Mouse (Mus musculus): ENCODE measurements at regions not wholly inside any gene's neighbourhood (a gene's known extent, or its start where the extent isn't known, plus 50 kb on each side); places are given as distances from the start of the nearest gene placed in this dataset.
"Not testable (repeated sequence)": the region's sequence is repeated elsewhere in the genome, so short reads cannot be mapped to it uniquely, and the experiment has no call there.

DNA sequence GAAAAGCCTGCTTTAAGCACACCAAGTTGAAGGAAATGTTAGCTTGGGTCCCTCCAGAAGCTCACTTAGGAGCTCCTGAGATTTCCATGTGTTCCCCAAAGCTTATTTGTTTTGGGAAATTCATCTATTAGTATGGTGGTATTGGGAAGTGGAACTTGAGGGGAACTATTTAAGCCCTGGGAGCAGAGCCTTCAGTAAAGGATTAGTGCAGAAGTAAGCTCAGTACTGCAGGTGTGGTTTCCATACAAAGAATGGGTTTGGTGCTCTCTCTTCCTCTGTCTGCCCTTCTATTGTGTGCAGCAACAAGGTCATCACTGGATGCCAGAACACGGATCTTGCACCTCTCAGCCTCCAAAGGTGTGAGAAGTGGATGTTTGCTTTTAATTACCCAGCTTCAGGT, 57.2 kb downstream of the Foxa2 start:
- no peak for DNase-seq (ENCODE audit: low read depth)

DNA sequence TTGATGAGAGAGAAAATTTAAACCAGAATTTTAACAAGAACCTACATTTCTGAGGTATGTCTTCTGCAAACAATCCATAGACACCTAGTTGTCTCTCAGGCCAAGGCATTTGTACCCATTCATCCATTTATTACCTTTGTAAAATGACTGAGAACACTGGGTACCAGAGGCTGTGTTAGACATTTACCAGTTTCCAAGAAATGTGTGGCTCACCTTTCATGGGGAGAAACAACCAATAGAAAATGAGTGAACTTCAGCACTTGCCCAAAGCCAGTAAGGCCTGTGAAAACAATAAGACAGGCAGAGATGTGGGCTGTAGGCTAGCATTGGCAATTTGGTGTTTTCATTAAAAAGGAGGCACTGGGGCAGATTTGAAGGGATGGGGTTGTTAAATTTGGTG, 58.2 kb downstream of the Foxa2 start:
- no peak for DNase-seq (ENCODE audit: low read depth)

DNA sequence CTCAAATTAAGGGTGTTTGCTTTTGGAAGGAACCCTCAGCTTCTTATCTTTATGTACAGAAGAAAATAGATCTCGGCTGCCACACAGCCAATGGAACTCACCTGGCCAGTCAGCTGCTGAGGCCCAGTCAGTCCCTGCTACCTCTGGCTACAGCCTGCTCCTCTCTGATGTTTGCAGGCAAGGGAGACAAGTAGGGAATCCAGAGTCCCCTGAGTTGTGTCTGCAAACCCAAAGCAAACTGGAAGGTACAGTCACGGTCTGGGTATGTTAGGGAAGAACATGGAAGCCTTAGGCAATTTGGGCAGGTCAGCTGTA, 61.6 kb downstream of the Foxa2 start:
- no peak for DNase-seq (ENCODE audit: low read depth)

DNA sequence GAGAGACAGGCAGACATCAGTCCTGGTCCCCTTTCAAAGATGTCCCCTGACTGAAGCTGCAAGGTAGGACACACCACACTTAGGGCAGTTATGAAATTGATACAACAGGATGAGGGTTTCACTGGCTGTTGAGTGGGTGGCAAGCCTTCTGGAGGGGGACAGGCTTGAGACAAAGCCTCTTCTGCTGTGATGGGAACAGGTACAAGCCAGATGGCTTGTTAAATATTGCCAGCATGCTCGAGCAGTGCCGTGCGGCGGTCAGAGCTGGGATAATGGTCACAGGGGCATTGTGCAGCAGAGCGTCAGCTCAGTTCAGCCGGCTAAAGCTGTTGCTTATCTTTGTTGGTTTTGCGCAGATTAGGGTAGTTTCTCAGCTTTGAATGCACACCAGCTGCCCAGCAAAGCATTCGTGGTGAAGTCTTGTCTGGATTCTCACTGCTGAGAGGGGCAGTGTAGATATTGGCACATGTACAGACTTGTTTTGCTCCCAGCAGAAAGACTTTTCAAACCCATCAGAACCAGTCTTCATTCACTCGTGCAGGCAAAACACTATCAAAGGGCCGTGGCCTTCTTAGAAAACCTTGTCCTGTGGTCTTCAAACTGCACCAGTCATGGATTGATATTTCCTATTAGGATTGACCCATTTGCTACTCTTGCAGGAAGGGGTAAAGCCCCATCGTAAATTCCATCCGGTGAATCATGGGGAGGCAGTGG, 62.1 kb downstream of the Foxa2 start:
- no peak for DNase-seq (ENCODE audit: low read depth)

DNA sequence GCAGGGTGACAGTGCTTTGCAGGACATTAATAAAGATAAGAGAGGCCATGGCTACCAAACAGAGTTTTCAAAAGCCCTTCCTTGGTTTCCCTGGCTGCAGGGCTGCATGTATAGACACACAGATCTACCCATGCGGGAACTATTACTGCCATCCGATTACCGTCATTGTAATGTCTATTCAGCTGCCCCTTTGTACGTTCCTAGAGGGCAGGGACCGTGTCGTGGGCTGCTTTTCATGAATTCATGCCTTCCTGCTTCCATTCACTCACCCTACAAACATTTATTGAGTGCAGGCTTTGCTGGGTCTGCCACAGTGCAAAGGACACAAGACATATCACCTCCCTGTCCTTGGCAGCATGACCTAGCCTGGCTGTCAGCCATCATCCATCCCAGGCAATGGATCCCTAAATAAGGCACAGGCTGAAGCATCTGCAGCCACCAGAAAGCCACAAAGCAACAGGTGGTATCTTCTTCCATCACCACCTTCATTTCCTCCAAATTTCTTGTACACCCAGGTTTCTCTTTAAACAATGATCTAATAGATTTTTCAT, 65.8 kb downstream of the Foxa2 start:
- no peak for DNase-seq (ENCODE audit: low read depth)

DNA sequence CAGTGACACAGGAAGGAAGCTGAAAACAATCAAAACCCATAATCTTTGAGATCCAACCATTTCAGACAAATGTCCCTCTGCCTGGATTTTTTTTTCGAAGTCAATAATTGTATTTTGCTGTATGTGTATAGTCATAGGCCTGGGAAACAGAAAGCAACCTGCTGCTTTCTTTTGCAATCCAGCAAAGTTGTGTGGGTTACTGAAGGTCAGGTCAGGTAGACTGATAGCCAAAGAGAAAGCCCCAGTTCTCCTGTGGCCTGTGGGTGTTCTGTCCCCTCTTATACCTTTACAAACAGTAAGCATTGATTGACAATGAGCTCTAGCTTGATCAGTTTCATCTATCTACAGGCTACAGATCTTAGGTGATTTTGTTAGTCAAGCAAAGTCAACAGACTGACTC, 66.4 kb downstream of the Foxa2 start:
- DNase-seq (ENCODE audit: low read depth): no peak

DNA sequence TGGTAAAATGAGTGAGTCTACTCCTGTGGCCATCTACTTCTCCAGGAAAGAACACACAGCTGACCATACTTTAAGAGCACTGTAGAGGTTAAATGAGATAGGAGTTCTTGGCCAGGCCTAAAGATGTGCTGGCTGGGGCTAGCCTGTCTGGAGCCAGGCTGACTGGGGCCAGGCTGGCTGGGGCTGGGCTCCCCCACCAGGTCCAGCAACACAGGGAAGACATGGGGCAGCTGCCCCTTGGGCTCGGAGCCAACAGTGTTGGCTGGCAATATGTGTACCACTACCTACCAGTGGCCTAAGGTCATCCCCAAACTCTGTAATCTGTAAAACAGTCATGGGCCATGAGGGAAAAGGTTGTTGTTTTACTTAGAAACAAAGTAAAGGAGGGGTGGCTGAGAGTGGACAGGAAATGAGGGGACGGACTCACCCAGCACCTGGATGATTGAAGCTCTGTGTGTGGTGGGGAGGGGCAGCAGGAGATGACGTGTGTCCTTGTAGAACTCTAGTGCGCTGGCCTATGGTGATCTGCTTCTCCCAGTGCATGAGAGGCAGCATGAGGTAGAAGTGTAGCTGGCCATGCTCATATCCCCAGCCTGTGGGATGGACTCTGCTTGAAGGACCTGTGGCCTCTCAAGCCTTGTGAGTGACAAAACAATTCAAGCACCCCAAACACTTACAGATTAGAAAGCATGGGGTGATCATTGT, 67.0 kb downstream of the Foxa2 start:
- DNase-seq (ENCODE audit: low read depth): no peak

DNA sequence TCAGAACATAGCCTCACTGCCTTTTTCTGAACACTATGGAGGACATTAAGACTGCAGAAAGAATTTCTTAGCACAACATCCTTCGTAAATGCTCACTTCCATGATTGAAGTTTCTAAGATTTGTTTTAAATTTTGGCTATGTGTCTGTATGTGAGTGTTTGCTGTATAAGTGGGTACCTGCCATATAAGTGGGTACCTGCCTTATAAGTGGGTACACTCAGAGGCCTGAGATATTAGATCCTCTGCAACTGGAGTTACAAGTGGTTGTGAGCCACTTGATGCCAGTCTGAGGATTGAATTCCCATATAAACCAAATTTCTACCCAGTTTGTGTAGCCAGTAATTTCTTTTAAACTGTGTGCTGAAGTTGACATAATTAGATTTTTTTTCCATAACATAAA, 67.8 kb downstream of the Foxa2 start:
- no peak for DNase-seq (ENCODE audit: low read depth)

DNA sequence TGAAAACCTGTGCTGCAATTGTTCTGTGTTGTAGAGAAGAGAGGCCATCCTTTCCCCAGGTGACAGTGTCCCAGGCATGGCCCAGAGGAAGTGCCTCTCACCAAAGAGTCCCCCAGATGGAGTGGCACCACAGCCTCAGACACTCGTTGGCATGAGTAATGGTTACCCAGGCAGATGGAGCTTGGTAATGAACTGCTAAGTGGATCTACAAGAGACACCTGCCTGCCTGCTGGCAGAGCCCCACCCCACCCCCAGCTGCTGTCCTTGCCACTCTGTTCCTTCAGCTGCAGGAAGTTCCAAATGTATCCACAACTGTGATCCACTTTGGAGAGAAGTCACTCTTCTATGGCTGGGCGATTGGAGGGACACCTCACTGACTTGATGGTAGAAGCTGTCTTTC, 72.0 kb downstream of the Foxa2 start:
- no peak for DNase-seq (ENCODE audit: low read depth)

DNA sequence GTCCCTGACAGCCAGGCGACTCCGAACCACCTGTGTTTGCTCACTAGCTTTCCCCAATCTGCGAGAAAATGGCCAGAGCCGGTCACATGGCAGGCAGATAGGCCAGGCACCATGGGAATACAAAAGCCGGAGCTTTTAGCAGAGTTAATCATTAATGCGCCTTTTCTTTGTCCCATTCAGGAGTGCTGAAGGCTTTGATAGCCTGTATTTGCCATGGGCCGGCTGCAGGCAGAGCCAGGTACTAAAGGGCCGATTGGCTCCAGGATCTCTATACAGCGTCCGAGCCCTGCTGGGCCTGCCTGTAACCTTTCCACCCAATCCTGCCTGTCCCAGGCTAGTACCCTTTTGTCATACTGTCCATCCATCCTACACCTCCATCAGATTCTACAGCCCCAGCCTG, 78.1 kb downstream of the Foxa2 start:
- no peak for DNase-seq (ENCODE audit: low read depth)

DNA sequence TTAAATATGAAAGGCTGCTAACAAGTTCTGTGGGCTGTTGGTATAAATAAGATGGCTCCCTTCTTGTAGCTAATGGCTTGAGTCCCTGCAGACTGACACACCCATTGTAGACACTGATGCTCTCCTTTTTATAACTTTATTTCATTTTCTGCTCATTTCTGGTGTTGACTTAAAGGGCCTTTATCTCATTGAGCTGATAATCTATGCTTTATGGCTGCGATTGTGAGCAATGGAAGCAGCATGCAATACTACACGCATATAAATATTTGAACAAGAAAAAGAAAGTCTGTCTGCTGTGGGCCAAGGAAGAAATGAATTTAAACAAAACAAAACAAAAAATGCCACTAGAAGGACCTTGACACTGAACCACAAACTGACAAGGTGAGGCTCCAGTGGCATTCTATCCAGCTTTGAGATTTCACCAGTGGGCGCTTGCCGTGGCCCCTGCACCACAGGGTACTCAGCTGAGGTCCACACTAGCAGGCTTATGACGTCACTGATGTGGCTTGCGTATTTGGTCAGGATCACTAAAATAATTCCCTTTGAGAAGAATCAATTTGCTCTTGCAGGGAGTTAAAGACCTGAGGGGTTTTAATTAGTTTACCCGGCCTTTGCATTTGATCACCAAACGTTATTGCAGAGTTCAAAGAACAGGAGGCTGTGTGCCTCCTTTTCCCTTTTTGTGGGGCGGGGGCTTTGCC, 78.8 kb downstream of the Foxa2 start:
- no peak for DNase-seq (ENCODE audit: low read depth)

DNA sequence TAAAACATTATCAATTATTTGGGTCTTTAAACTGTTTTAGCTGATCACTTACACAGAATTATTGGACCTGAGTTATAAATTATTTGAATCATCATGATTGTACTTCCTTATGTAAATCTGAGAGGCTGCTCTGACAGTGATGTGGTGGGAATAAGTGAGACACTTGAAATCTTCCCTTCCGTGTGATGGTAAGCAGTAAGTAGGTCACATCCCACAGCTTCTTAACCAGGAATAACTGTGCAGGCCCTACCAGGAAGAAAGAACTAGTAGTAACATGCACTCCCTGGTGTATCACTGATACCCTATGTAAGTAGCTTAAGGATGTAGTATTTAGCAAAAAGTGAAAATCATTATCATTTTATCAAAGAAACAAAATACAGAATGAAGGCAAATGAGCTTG, 83.5 kb downstream of the Foxa2 start:
- not testable (repeated sequence) for DNase-seq (ENCODE audit: low read depth)

DNA sequence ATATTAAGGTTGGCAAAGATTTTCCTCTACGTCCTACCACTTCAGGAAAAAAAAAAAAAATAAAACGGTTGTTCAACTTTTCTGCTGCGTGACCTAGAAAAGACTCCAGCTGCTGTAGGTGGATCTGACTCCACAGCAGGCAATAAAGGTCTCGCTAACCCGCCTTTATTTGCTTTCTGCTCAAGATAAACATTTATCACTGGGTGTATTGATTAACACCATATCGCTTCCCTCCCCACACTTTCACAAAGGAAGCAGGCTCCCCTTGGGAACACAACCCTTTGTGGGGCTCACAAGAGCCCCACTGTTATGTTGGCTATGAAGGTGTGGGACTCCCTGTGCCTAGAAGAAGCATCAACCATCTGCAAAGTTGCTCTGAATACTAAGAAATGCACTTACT, 85.1 kb downstream of the Foxa2 start:
- DNase-seq (ENCODE audit: low read depth): no peak

DNA sequence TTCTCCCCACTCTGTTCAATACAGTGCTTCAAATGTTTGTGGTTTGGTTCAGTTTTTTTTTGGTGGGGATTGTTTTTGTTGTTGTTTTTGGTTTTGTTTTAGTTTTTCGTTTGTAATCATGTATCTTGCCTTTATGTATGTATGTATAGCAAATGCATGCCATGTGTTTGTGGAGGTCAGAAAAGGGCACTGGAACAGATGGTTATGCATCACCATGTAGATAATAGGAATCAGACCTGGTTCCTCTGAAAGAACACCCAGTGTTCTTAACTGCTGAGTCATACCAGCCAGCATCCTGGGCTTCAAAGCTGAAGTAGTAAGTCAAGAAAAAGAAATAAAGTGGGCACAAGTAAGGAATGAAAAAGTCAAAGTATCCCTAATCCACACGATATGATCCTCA, 92.6 kb downstream of the Foxa2 start:
- DNase-seq (ENCODE audit: low read depth): no peak

DNA sequence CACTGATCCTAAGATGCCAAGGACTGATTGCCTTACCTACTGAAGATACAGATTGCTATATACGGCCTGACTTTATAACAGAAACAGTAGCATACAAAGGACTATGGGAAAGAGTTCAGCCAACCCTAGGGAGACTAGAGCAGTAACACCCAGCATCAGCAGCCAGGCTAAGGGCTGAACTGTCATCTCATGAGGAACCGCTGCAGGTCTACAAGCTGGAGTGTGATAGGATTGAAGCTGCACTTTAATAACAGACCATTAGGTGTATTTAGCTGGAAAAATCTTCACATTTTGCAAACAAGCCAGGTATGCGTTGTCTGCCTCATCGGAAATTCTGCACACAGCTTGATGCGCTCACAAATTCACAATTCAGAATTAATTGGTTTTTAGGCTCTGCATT, 95.5 kb downstream of the Foxa2 start:
- DNase-seq (ENCODE audit: low read depth): no peak

DNA sequence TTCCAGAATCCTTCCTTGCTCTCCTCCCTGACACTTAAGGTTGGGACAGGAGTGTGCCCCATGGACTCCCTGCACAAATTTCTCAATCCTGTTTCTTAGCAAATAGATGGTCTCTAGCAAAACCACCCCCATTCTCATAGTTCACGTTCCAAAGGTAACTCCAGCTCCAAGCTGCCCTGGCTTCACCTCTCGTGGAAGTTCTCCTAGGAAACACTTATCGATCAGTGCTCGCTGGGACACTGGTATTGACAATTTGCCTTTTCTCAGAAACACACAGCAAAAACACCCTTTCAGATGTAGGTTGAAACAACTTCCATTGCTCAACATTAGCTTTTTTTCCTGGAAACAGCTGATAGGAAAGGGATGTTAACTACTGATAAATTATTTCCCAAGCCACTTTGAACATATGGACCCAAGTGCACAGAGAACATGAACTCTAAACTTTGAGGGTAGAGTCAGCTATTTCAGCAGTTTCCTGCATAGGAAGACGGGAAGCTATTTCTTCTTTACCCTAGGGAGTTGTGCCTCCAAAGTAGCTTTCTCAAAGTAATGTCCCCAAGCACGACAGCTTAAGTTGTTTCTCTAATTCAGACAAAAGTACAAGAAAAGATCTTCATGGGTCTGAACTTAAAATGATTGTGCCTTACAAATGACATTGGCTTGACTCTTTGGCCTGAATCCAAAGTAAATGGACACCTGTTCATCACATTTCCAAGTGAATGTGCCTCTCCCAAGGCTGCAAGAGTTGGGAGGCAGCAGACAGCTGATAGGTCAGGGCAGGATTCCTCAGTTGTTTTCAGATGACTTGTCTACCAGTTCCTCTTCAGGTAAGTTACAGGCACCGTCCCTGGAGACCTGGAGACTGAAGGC, 102.4 kb downstream of the Foxa2 start:
- no peak for DNase-seq (ENCODE audit: low read depth)

DNA sequence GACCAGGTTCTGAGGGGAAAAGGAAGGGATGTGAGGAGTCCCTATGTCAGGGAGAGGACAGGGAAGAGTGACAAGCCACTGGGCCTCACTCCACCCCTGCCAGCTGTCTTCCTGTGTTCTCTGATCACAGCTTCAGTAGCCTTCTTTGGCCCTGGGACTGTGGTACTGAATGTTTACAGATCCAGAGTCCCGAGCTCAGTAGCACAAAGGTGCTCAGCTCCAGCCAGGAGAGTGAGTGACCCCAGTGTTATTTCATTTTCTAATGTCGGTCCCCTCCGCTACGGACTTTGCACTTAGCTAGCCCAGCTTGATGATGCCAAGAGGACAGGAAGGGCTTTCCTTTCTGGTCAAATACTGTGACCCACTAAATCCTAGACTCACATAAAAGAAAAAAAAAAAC, 104.2 kb downstream of the Foxa2 start:
- no peak for DNase-seq (ENCODE audit: low read depth)

DNA sequence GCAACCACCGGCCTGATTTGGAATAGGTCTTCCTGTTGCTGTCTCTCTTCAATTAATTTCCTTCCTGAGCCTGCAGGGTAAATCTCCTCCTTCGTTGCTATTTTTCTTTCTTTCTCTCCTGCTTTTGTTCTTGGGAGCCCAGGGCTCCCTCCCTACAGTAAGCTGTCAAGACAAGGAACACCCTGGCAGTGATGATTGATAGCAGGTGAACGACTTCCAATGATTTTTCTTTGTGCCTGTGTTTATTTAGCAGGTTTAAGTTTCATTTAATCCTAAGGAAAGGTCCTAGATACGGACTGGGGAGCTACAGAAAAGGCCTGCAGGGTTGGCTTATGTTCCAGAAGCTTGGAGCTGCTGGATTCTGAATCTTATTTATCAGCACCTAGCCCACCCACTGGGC, 105.5 kb downstream of the Foxa2 start:
- DNase-seq (ENCODE audit: low read depth): no peak

DNA sequence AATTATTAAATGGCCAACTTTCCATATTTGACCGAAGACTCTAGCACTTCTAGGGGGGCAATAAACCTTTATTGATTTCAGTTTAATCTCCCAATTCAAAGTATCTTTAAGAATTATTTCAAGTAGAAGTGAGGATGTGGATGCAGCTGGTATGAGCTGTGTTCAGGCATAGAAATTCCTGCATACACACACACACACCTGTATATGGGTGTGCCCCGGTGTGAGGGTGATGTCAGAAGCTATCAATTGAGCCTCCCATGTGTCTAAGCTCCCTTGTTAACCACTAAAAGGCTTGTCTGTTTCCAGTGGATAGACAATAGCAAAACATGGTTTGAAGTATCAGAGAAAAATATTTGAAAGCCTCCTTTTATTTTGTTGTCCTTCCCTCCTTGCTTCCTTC, 114.3 kb downstream of the Foxa2 start:
- DNase-seq (ENCODE audit: low read depth): no peak

DNA sequence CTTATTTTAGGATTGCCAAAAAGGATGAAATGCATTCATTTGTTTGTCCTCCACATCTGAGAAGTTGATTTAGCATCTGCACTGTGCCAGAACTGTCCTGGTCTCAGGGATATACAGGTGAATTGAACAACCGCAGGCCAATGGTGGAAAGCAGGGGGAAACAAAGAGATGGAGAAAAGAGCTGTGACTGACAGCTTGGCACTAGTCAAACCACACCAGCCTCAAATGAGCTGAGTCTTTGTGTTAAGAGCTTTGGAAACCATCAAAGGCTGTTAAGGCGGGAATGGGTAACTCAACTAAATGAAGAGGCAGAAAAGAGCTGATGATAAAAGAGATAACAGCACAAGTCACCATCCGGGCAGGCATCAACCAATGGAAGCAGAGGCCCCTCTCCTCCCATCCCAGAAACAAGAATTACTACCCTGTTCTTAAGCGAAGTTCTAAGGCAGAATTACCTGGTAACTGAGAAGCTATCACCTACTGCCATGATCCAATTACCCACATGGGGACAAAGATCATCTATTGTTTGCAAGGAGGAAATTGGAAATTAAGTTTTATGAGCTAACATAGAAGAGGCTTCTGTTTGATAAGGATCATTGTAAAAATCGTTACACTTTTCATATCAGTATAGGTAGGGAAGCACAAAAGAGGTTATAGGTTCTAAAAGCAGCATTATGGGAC, 117.6 kb downstream of the Foxa2 start:
- no peak for DNase-seq (ENCODE audit: low read depth)

DNA sequence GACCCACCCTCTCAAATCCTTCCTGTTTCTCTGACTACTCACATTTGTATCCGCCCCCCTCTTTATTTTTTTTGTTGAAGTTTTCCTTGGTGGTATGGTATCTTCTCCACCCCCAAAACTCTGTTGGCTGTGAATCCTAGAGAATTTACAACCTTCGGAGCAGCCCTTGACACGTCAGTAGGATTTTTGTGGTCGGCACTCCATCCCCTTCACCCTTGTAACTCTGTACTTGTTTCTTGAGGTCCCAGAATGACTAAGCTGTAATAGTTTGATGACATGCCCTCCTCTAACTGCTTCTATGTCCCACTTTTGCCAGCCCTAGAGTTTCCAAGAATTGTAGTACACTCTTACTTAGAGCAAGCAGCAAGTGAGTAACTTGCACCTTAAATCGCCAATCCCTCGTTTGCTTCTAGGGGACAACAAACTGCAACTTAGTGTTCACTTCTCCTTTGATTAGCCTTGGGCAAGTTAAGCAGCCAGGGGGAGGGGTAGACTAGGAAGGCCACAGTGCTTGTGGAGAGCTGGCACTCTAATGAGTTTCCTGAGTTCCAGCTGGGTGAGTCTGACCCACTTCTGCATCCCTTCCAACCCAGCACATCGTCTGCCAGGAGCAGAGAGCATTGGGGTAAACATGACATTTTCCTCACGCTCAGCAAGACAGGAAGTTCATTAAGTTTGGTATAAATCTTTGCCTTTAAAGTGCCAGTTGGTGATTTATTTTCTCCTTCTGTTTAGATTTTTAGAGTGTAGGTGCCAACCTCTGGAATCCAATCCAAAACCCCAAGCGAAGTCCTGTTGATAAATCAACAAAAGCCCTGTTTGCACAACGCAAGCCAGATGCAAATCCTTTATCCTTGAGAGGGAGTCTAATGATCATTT, 118.7 kb downstream of the Foxa2 start:
- peak; percentile 72 for DNase-seq (ENCODE audit: low read depth)
